Mouse (Mus musculus): ENCODE data around the gene Gtf2ird1.

DNA sequence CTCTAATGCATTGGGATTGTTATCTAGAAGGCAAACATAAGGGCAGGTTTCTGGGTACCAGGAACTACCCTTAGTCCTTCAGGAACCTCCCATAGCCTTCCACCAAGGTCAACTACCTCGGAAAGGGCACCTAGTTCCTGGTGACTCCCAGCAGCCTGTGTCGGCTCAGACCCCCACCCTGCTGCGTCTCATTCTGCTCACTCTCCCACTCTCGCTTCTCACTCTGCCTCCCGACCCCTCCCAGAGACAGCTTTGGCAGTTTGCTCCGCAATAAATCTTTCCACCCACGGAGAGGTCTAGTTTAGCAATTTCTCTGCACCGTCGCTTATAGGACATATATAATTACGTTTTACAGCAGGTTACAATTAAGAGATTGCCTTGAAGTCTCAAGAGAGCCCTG, 31.5 kb upstream of the Gtf2ird1 start:
- TF ChIP-seq CTCF (IDR thresholded peaks at IDR 0.05): no peak
- no peak for TF ChIP-seq POLR2A (IDR thresholded peaks at IDR 0.05; ENCODE audit: insufficient read depth, low read depth, low read length)

Measured in heart, adult 2 months (tissue).